Mouse (Mus musculus) thymus, postnatal 36 days (tissue): ENCODE data around the gene Gja10.

Experiments used
- DNase-seq, 2 experiments: peaks; one replicate each; pipeline ENCODE4 v3.0.0; 2022; ENCODE audit warnings: mixed read lengths in 2 of 2

Gja10 gene

GRCm38 (mm10) chr4:32560724-32561554 lies 41.6 kb downstream of the Gja10 start:
- DNase-seq: peak; percentile 40 to 54

- DNase-seq: peak; percentile 81 to 90
These were observed 42.3 kb downstream of the Gja10 start for GRCm38 (mm10) chr4:32560246-32560645.

GRCm38 (mm10) chr4:32555506-32555905 lies 47.1 kb downstream of the Gja10 start:
- no peak for DNase-seq

- DNase-seq: no peak
These were observed 51.2 kb downstream of the Gja10 start for GRCm38 (mm10) chr4:32551337-32551736.

- no peak for DNase-seq
These were observed 53.4 kb downstream of the Gja10 start for GRCm38 (mm10) chr4:32549150-32549549.
